Mouse (Mus musculus) neural tube, embryonic 11.5 days (tissue): ENCODE results near the gene Fsip1. TPM values are rescaled to one million over a fixed set of nuclear protein-coding genes. Genes with fewer than 3 reads are reported as not detected.

ENCODE experiments used
- ATAC-seq: fragments of 200-750 bp; cut with Nextera tagmentation; 2 replicates; pipeline ENCODE4 v1.8.0; 2017; ENCODE audit warnings: moderate number of reproducible peaks, mild to moderate bottlenecking, moderate TSS enrichment, moderate library complexity; ENCODE audit not compliant: insufficient read depth, low FRiP score, low TSS enrichment
- DNase-seq: peaks from one replicate; pipeline ENCODE4 v3.0.0-alpha.2; 2015; ENCODE audit warnings: low spot score
- H3K27ac ChIP-seq: fragments of 300-500 bp; sonication (generic); 2 replicates; pipeline ENCODE4 v1.5.1; 2014; ENCODE audit warnings: low read depth, mild to moderate bottlenecking, low read length
- H3K27me3 ChIP-seq: fragments of 300-500 bp; sonication (generic); 2 replicates; pipeline ENCODE4 v1.6.1; 2014; ENCODE audit warnings: mild to moderate bottlenecking, low read length, mixed read lengths; ENCODE audit not compliant: control insufficient read depth, insufficient read depth
- H3K36me3 ChIP-seq: fragments of 300-500 bp; sonication (generic); 2 replicates; pipeline ENCODE4 v1.6.1; 2014; ENCODE audit warnings: mild to moderate bottlenecking, low read length, moderate library complexity, mixed read lengths; ENCODE audit not compliant: control insufficient read depth, insufficient read depth
- H3K4me1 ChIP-seq: fragments of 300-500 bp; sonication (generic); 2 replicates; pipeline ENCODE4 v1.6.1; 2014; ENCODE audit warnings: low read length, mixed read lengths; ENCODE audit not compliant: control insufficient read depth, insufficient read depth
- H3K4me2 ChIP-seq: fragments of 300-500 bp; sonication (generic); 2 replicates; pipeline ENCODE4 v1.6.1; 2014; ENCODE audit warnings: low read depth, mild to moderate bottlenecking, moderate library complexity
- H3K4me3 ChIP-seq: fragments of 300-500 bp; sonication (generic); 2 replicates; pipeline ENCODE4 v1.5.1; 2014; ENCODE audit warnings: low read depth, low read length
- H3K9ac ChIP-seq: fragments of 300-500 bp; sonication (generic); 2 replicates; pipeline ENCODE4 v1.6.1; 2014; ENCODE audit warnings: mild to moderate bottlenecking, low read length
- H3K9me3 ChIP-seq: fragments of 300-500 bp; sonication (generic); 2 replicates; pipeline ENCODE4 v1.6.1; 2016; ENCODE audit warnings: low read length; ENCODE audit not compliant: control insufficient read depth
- WGBS: fragments of 180-500 bp; shearing (Covaris S2); extraction: QIAGEN DNeasy Blood & Tissue Kit; methylation state at CpG from one replicate; pipeline ENCODE4 v1.1.7; 2014; 5-methylcytosine and 5-hydroxymethylcytosine counted together
- polyA plus RNA-seq: library from polyadenylated mRNA; unstranded; fragments of >200 nt; fragmentation: Nextera tagmentation; extraction: Ambion mirVana; gene quantifications from 2 replicates; pipeline ENCODE4 v1.2.1, GENCODE M21; 2014

Fsip1 gene
- polyA plus RNA-seq, 1 experiment from 2014 or later = 2.6 TPM

DNA sequence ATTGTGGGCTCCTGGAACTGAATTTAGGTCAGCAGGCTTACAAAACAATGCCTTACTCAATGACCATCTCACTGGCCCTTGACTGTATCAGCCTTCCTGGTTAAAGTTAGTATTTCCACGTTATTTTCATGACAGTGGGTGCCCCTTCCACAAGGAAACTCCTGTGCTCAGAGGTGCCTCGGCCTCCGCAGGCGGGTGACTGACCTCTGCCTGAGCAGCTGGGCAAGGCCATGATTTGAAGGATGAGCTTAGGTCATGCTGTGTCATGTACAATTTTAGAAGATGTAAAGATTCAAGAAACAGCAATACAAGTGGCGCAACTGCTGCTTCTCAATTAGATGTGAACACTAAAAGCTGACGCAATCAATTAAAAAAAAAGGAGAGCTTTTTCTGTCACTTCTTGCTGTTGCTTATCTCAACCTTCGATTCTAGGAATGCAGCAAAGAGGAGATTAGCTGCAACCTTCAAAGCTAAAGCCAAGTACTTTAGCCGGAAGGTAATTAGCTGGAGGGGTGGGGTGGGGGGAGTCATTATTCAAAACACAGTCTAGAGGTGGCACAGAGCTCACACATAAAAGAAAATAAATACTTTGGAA, 50.7 kb downstream of the Fsip1 start:
- no peaks in the 10 kb centered on the region for H3K36me3 ChIP-seq
- no peak overlapping the region for H3K27ac ChIP-seq
- H3K4me3 ChIP-seq = no peak overlapping the region
- WGBS = 29% methylated on average over 8 of the region's 8 CpGs
- no peak overlapping the region for H3K4me2 ChIP-seq
- DNase-seq (no peak), ATAC-seq (no peak)
- no peaks in the 10 kb centered on the region for H3K9me3 ChIP-seq
- H3K4me1 ChIP-seq = peaks cover 26% of the 10 kb centered on the region
- H3K27me3 ChIP-seq = no peaks in the 10 kb centered on the region
- H3K9ac ChIP-seq = no peak overlapping the region

DNA sequence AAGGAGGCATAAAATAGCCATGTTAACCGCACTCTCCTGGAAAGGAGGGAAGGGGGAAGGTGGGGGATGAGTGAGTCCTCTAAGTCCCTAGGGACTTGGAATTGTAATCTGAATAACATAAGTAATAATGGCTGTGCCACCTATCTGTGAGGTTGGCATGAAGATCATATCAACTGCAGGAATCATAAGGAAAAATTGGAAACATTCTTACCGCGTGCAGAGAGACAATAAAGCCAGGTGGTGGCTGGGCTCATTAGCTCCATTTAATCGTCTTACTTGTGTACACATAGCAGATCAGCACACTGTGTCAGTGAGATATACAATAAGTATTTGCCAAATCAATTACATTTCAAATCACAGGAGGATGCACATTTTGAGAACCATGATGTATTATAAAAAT, 52.1 kb downstream of the Fsip1 start:
- Histone ChIP-seq H3K4me3 (no peak overlapping the region), H3K9ac (no peak overlapping the region), H3K36me3 (no peaks in the 10 kb centered on the region), H3K4me2 (no peak overlapping the region), H3K9me3 (no peaks in the 10 kb centered on the region), H3K27me3 (no peaks in the 10 kb centered on the region), H3K27ac (peak overlapping the region; percentile 67; the same call in 1 of the 2 replicates), H3K4me1 (peaks cover 26% of the 10 kb centered on the region)
- ATAC-seq = no peak
- WGBS = 67% methylated on average over 4 of the region's 4 CpGs
- DNase-seq = no peak

DNA sequence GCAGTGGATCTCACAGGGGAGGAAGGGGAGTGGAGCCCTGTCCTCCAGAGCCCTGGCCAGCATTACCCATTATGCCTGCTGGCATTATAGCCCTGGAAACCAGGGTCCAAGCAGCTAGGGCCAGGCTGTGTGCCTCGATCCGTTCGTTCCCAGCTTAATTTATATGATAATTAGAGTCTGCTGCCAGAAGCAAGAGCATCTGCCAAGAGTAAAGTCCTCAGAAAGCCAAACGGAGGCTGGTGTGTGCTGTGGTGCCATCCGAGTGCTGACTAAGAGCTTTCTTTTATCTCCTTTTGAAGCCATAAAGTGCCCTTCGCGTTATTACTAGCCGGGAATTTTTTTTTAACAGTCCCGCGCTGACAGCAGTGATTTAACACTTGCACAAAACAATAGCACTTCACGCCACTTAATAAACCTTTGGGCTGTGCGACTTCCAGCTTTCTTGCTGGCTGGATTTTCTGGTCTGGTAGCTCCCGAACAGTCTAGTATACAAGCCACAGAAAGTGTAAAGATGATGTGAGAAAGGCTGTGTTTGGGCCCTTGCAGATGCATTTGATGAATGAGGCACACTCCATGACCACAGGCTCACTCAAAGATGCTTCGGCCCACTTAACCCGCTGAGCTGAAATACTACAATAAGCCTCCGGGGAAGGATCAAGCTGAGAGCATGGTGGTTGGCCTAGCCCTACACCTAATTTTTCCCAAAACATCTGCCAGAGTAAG, 52.9 kb downstream of the Fsip1 start:
- peak; percentile 86 for ATAC-seq
- peak; percentile 64 for DNase-seq
- Histone ChIP-seq H3K27ac (peak overlapping the region; percentile 67), H3K27me3 (no peaks in the 10 kb centered on the region), H3K4me1 (peaks cover 26% of the 10 kb centered on the region), H3K36me3 (no peaks in the 10 kb centered on the region), H3K4me2 (peak overlapping the region; percentile 19), H3K9me3 (no peaks in the 10 kb centered on the region), H3K9ac (peak overlapping the region; percentile 32; the same call in 1 of the 2 replicates), H3K4me3 (no peak overlapping the region)
- WGBS = 4% methylated on average over 16 of the region's 16 CpGs

DNA sequence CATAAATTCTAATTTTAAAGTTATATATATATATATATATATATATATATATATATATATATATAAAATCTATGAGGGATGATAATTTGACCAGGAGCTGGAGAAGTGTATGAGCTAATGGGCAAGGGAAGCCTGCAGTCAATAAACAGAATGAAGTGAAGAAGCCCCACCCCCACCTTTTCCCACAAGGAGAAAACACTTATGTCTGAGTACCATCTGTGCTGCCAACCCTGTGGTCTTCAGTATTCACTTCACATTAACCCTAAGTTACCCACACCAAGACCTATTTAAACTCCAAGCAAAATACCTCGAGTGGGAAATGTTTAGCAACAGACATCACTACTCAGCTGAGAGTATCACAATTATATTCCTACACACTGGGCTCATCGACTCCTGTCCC, 53.8 kb downstream of the Fsip1 start:
- H3K4me2 ChIP-seq = no peak overlapping the region
- H3K4me1 ChIP-seq = peaks cover 26% of the 10 kb centered on the region
- no peak overlapping the region for H3K9ac ChIP-seq
- no peaks in the 10 kb centered on the region for H3K9me3 ChIP-seq
- no peak overlapping the region for H3K4me3 ChIP-seq
- no peaks in the 10 kb centered on the region for H3K36me3 ChIP-seq
- 58% methylated on average over 2 of the region's 2 CpGs for WGBS
- ATAC-seq = no peak
- no peak overlapping the region for H3K27ac ChIP-seq
- H3K27me3 ChIP-seq = no peaks in the 10 kb centered on the region
- no peak for DNase-seq

DNA sequence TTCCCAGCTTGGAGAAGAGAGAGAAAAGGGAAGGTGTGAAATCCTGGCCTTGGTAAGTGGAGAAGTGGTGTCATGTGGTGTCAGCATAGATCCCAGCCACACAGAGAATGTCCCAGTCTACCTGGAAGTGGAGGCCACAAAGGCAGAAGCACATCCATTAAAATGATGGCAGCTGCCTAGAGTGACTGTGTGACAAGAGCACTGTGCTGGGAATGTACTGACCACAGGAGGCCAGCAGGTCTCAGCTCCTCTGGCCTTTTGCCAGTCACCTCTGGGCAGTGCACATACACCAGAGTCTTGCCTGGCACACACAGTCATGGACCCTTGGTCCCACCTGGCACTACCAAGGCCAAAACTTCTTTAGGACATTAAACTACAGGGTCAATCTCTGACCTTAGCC, 54.8 kb downstream of the Fsip1 start:
- DNase-seq = no peak
- H3K27me3 ChIP-seq = no peaks in the 10 kb centered on the region

DNA sequence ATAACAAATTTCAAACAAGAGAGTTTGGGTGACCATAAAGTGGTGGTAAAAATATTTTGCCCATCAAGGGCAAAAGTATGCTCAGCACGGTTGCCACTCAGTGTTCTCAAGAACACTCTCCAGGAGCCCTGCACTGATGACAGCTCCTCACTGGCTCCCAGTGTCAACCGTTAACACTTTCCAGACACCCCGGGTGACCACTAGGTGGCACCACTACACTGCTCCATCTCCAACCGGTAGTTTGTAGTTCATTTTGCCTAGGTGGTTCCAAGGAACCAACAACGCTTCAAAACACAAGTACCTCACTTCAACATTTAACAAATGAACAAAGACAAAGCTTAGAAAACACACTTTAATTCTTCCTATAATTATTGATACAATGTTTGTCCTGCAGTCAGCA, 56.9 kb downstream of the Fsip1 start:
- Histone ChIP-seq H3K9ac (no peak overlapping the region), H3K36me3 (no peaks in the 10 kb centered on the region), H3K4me2 (no peak overlapping the region), H3K9me3 (no peaks in the 10 kb centered on the region), H3K27me3 (no peaks in the 10 kb centered on the region), H3K4me1 (peaks cover 18% of the 10 kb centered on the region), H3K27ac (no peak overlapping the region), H3K4me3 (no peak overlapping the region)
- peak; percentile 80 for DNase-seq
- ATAC-seq = no peak; the same call in 1 of the 2 replicates
- WGBS = 10% methylated on average over 5 of the region's 5 CpGs

More for the DNA sequence above, 54.8 kb downstream of the Fsip1 start:
- H3K9ac ChIP-seq = no peak overlapping the region
- peaks cover 26% of the 10 kb centered on the region for H3K4me1 ChIP-seq
- no peaks in the 10 kb centered on the region for H3K9me3 ChIP-seq
- H3K36me3 ChIP-seq = no peaks in the 10 kb centered on the region
- H3K4me2 ChIP-seq = no peak overlapping the region
- no peak overlapping the region for H3K4me3 ChIP-seq
- H3K27ac ChIP-seq = no peak overlapping the region
- no peak for ATAC-seq

DNA sequence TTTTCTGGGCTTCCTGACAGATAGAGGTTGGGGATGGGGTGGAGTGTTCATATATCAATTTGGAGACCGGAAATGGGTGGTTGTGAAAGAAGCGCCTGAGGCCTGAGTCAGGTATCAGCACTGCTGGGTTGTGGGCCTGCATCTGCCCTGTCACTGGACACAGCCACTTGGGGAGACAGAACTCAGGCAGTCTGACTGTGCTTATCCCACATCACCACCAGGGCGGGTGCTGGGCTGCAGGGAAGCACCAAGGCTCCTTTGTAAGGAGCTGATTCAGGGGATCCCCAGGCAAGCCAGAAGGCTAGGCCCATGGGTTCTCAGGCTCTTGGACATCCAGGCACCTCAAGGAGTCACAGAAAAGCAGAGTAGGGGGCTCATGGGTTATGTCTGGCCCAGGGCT, 59.8 kb downstream of the Fsip1 start:
- no peaks in the 10 kb centered on the region for H3K36me3 ChIP-seq
- H3K27ac ChIP-seq = no peak overlapping the region
- no peak overlapping the region for H3K4me3 ChIP-seq
- no peak overlapping the region for H3K9ac ChIP-seq
- H3K27me3 ChIP-seq = no peaks in the 10 kb centered on the region
- no peaks in the 10 kb centered on the region for H3K9me3 ChIP-seq
- DNase-seq (no peak), ATAC-seq (no peak)
- no peaks in the 10 kb centered on the region for H3K4me1 ChIP-seq
- H3K4me2 ChIP-seq = no peak overlapping the region
- WGBS = 79% methylated on average over 3 of the region's 3 CpGs

DNA sequence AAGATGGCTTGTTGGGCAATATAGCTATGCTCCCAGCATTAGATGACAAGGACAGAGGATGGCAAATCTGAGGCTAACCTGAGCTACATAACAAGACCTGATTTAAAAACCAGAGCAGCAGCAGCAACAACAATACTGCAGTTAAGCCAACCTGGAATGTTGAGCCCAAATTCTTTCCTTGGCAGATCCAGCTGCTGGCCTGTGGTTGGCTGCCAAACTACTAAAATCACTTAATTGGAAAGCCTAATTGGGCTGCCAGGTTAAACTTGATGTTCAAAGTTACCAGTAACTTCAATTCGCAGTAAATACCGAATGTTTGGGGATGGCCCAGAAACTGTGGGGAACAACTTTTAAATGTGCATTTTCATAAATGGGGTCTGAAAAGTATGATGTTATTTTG, 74.6 kb downstream of the Fsip1 start:
- no peak overlapping the region for H3K9ac ChIP-seq
- no peak overlapping the region for H3K27ac ChIP-seq
- no peaks in the 10 kb centered on the region for H3K36me3 ChIP-seq
- no peaks in the 10 kb centered on the region for H3K4me1 ChIP-seq
- no peak for DNase-seq
- no peaks in the 10 kb centered on the region for H3K27me3 ChIP-seq
- no peaks in the 10 kb centered on the region for H3K9me3 ChIP-seq
- ATAC-seq = no peak
- H3K4me2 ChIP-seq = no peak overlapping the region
- 94% methylated on average over 2 of the region's 2 CpGs for WGBS
- no peak overlapping the region for H3K4me3 ChIP-seq
